Mouse (Mus musculus): ENCODE results near the gene C730034F03Rik. TPM values are rescaled to one million over a fixed set of nuclear protein-coding genes. Genes with fewer than 3 reads are reported as not detected.

Gene C730034F03Rik
- polyA plus RNA-seq, 1 experiment from 2014 or later, result 2.8 TPM

- no peak overlapping the region for H3K27ac ChIP-seq (ENCODE audit: low read length)
- peaks cover 20% of the 10 kb centered on the region for H3K27me3 ChIP-seq (ENCODE audit: insufficient read depth, low read length)
- no peak overlapping the region for H3K4me3 ChIP-seq (ENCODE audit: low read length)
- no peak for ATAC-seq (ENCODE audit: low FRiP score, low TSS enrichment)
- H3K9me3 ChIP-seq (ENCODE audit: low read length), result no peaks in the 10 kb centered on the region
- peaks cover 13% of the 10 kb centered on the region for H3K4me1 ChIP-seq (ENCODE audit: insufficient read depth, low read length)
- 19% methylated on average over 5 of the region's 6 CpGs for WGBS
- H3K36me3 ChIP-seq (ENCODE audit: insufficient read depth, low read length), result no peaks in the 10 kb centered on the region
- H3K9ac ChIP-seq (replicated peaks; ENCODE audit: low read length), result no peak overlapping the region
- H3K4me2 ChIP-seq (replicated peaks; ENCODE audit: low read depth, low read length), result no peak overlapping the region
Measured at GRCm38 (mm10) chr15:89454857-89455256, 25.5 kb downstream of the C730034F03Rik start.

- no peaks in the 10 kb centered on the region for H3K9me3 ChIP-seq (ENCODE audit: low read length)
- ATAC-seq (ENCODE audit: low FRiP score, low TSS enrichment), result no peak
- H3K27me3 ChIP-seq (ENCODE audit: insufficient read depth, low read length), result peaks cover 20% of the 10 kb centered on the region
- no peak overlapping the region for H3K9ac ChIP-seq (replicated peaks; ENCODE audit: low read length)
- no peaks in the 10 kb centered on the region for H3K36me3 ChIP-seq (ENCODE audit: insufficient read depth, low read length)
- H3K4me2 ChIP-seq (replicated peaks; ENCODE audit: low read depth, low read length), result no peak overlapping the region
- H3K4me3 ChIP-seq (ENCODE audit: low read length), result no peak overlapping the region
- no peak overlapping the region for H3K27ac ChIP-seq (ENCODE audit: low read length)
- peaks cover 13% of the 10 kb centered on the region for H3K4me1 ChIP-seq (ENCODE audit: insufficient read depth, low read length)
- 68% methylated on average over 6 of the region's 6 CpGs for WGBS
Measured at GRCm38 (mm10) chr15:89455642-89456041, 26.3 kb downstream of the C730034F03Rik start.

DNA sequence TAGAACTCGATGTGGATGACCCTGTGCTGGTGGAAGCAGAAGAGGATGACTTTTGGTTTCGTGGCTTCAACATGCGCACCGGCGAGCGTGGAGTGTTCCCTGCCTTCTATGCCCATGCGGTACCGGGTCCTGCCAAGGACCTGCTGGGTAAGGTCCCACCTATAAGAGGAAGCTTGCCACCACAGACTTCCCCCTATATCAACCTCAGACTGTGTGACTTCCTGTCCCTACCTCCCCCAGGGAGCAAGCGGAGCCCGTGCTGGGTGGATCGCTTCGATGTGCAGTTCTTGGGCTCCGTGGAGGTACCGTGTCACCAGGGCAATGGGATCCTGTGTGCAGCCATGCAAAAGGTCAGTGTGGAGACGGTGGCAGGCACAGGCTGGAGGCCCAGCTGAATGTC, 29.6 kb downstream of the C730034F03Rik start:
- no peak overlapping the region for H3K27ac ChIP-seq (ENCODE audit: low read length)
- no peak overlapping the region for H3K4me3 ChIP-seq (ENCODE audit: low read length)
- ATAC-seq (ENCODE audit: low FRiP score, low TSS enrichment), result no peak
- H3K4me2 ChIP-seq (replicated peaks; ENCODE audit: low read depth, low read length), result no peak overlapping the region
- H3K9me3 ChIP-seq (ENCODE audit: low read length), result no peaks in the 10 kb centered on the region
- H3K27me3 ChIP-seq (ENCODE audit: insufficient read depth, low read length), result peaks cover 8% of the 10 kb centered on the region
- no peaks in the 10 kb centered on the region for H3K36me3 ChIP-seq (ENCODE audit: insufficient read depth, low read length)
- peaks cover 8% of the 10 kb centered on the region for H3K4me1 ChIP-seq (ENCODE audit: insufficient read depth, low read length)
- WGBS, result 89% methylated on average over 15 of the region's 15 CpGs
- no peak overlapping the region for H3K9ac ChIP-seq (replicated peaks; ENCODE audit: low read length)

- no peak for ATAC-seq (ENCODE audit: low FRiP score, low TSS enrichment)
- Histone ChIP-seq H3K4me2 (replicated peaks; ENCODE audit: low read depth, low read length) (no peak overlapping the region), H3K9me3 (ENCODE audit: low read length) (no peaks in the 10 kb centered on the region), H3K9ac (replicated peaks; ENCODE audit: low read length) (no peak overlapping the region), H3K4me3 (ENCODE audit: low read length) (no peak overlapping the region), H3K36me3 (ENCODE audit: insufficient read depth, low read length) (no peaks in the 10 kb centered on the region), H3K27me3 (ENCODE audit: insufficient read depth, low read length) (0 out of 2 replicates have a peak, but pooled peaks cover 2% of the 10 kb centered on the region), H3K4me1 (ENCODE audit: insufficient read depth, low read length) (no peaks in the 10 kb centered on the region), H3K27ac (ENCODE audit: low read length) (no peak overlapping the region)
- WGBS, result 82% methylated on average over 7 of the region's 7 CpGs
Measured at GRCm38 (mm10) chr15:89459821-89460220, 30.4 kb downstream of the C730034F03Rik start.

- Histone ChIP-seq H3K4me3 (ENCODE audit: low read length) (no peak overlapping the region), H3K36me3 (ENCODE audit: insufficient read depth, low read length) (no peaks in the 10 kb centered on the region), H3K27ac (ENCODE audit: low read length) (no peak overlapping the region), H3K4me1 (ENCODE audit: insufficient read depth, low read length) (no peaks in the 10 kb centered on the region), H3K9ac (replicated peaks; ENCODE audit: low read length) (no peak overlapping the region), H3K9me3 (ENCODE audit: low read length) (no peaks in the 10 kb centered on the region), H3K27me3 (ENCODE audit: insufficient read depth, low read length) (0 out of 2 replicates have a peak, but pooled peaks cover 2% of the 10 kb centered on the region), H3K4me2 (replicated peaks; ENCODE audit: low read depth, low read length) (no peak overlapping the region)
- WGBS, result 57% methylated on average over 9 of the region's 10 CpGs
- no peak for ATAC-seq (ENCODE audit: low FRiP score, low TSS enrichment)
Measured at GRCm38 (mm10) chr15:89460298-89460697, 30.9 kb downstream of the C730034F03Rik start.

DNA sequence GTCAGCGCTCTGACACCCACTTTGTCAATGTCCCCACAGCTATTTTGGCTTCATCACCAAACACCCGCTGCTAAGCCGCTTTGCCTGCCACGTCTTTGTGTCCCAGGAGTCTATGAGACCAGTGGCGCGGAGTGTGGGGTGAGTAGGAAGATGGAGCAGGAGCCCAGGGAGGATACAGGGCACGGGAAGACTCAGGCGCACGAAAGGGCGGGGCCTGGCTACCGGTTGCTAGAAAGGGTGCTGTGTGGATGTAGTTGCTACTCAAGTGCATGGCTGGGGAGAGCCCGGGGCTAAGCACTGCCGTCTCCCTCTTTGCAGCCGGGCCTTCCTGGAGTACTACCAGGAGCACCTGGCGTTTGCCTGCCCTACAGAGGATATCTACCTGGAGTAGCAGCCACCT, 31.9 kb downstream of the C730034F03Rik start:
- no peaks in the 10 kb centered on the region for H3K4me1 ChIP-seq (ENCODE audit: insufficient read depth, low read length)
- no peak overlapping the region for H3K27ac ChIP-seq (ENCODE audit: low read length)
- no peaks in the 10 kb centered on the region for H3K9me3 ChIP-seq (ENCODE audit: low read length)
- no peaks in the 10 kb centered on the region for H3K36me3 ChIP-seq (ENCODE audit: insufficient read depth, low read length)
- H3K9ac ChIP-seq (replicated peaks; ENCODE audit: low read length), result no peak overlapping the region
- no peak for ATAC-seq (ENCODE audit: low FRiP score, low TSS enrichment)
- H3K27me3 ChIP-seq (ENCODE audit: insufficient read depth, low read length), result 0 out of 2 replicates have a peak, but pooled peaks cover 2% of the 10 kb centered on the region
- 84% methylated on average over 14 of the region's 15 CpGs for WGBS
- H3K4me3 ChIP-seq (ENCODE audit: low read length), result no peak overlapping the region
- no peak overlapping the region for H3K4me2 ChIP-seq (replicated peaks; ENCODE audit: low read depth, low read length)

- Histone ChIP-seq H3K4me3 (ENCODE audit: low read length) (no peak overlapping the region), H3K9ac (replicated peaks; ENCODE audit: low read length) (no peak overlapping the region), H3K9me3 (ENCODE audit: low read length) (no peaks in the 10 kb centered on the region), H3K36me3 (ENCODE audit: insufficient read depth, low read length) (no peaks in the 10 kb centered on the region), H3K27ac (ENCODE audit: low read length) (no peak overlapping the region), H3K27me3 (ENCODE audit: insufficient read depth, low read length) (no peaks in the 10 kb centered on the region), H3K4me2 (replicated peaks; ENCODE audit: low read depth, low read length) (no peak overlapping the region), H3K4me1 (ENCODE audit: insufficient read depth, low read length) (no peaks in the 10 kb centered on the region)
- 74% methylated on average over 7 of the region's 7 CpGs for WGBS
- no peak for ATAC-seq (ENCODE audit: low FRiP score, low TSS enrichment)
Measured at GRCm38 (mm10) chr15:89462176-89462575, 32.8 kb downstream of the C730034F03Rik start.

DNA sequence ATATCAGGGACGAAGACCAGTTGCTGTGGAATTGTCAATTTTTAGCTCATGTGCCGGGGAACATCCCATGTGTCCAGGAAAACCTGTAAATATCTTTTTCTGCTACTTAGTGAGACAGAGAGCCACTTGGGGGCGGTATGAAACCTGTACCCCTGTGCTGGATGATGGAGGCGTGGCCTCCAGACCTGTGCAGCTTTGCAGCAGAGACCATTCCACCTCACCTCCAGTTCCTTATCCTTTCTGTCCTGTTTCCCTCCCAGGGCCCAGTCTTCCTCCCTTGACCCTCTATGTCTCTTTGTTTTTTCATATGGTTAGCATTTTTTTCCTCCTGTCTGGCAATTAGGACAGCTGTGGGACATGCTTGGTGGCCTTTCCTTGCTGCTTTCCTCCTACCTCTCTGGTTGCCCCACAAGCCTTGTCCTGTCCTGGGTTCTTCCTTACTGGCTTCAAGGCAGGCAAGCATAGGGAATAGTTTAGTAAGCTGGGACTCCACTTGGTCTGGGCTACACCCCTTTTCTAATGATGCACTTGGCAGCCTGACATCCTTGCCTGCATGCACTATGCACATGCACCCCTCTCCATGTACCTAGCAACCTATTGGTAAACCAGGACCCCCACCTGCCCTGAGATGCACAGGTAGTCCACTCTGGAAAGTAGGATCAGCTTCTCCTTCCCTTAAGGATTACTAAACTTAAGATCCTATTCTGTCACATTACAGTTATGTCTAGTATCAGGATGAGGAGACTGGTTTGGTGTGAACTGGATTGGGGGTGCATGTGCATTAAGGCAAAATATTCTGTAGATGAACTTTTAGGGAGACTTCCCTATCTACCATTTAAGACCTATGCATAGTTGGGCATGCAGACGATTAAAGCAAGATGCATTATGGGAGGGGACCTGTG, 34.2 kb downstream of the C730034F03Rik start:
- WGBS, result 57% methylated on average over 5 of the region's 5 CpGs
- no peak for ATAC-seq (ENCODE audit: low FRiP score, low TSS enrichment)
- H3K9me3 ChIP-seq (ENCODE audit: low read length), result no peaks in the 10 kb centered on the region
- H3K9ac ChIP-seq (replicated peaks; ENCODE audit: low read length), result no peak overlapping the region
- H3K27ac ChIP-seq (ENCODE audit: low read length), result no peak overlapping the region
- no peak overlapping the region for H3K4me3 ChIP-seq (ENCODE audit: low read length)
- H3K36me3 ChIP-seq (ENCODE audit: insufficient read depth, low read length), result no peaks in the 10 kb centered on the region
- H3K4me1 ChIP-seq (ENCODE audit: insufficient read depth, low read length), result no peaks in the 10 kb centered on the region
- H3K4me2 ChIP-seq (replicated peaks; ENCODE audit: low read depth, low read length), result no peak overlapping the region
- H3K27me3 ChIP-seq (ENCODE audit: insufficient read depth, low read length), result no peaks in the 10 kb centered on the region

DNA sequence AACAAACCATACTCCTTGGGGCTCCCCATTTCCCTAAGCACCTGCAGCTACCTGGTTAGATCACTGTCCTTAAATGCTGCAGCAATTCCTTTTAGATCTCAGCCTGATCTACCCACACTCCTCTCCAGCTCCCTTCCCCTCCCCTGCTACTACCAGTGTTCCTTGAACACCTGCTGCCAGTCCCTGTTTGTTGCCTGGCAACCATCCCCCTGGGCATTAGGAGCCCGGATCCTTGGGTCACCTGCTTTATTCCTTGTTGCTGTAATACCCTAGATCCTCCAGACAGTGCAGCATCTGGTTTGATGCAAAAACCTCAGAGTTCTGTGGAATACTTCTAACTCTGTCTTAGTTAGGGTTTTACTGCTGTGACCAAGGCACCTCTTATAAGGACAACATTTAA, 35.7 kb downstream of the C730034F03Rik start:
- H3K4me3 ChIP-seq (ENCODE audit: low read length), result no peak overlapping the region
- H3K27me3 ChIP-seq (ENCODE audit: insufficient read depth, low read length), result no peaks in the 10 kb centered on the region
- H3K9me3 ChIP-seq (ENCODE audit: low read length), result no peaks in the 10 kb centered on the region
- no peak overlapping the region for H3K27ac ChIP-seq (ENCODE audit: low read length)
- WGBS, result 9% methylated on average over 1 of the region's 1 CpGs
- H3K36me3 ChIP-seq (ENCODE audit: insufficient read depth, low read length), result no peaks in the 10 kb centered on the region
- no peak overlapping the region for H3K4me2 ChIP-seq (replicated peaks; ENCODE audit: low read depth, low read length)
- ATAC-seq (ENCODE audit: low FRiP score, low TSS enrichment), result no peak
- H3K4me1 ChIP-seq (ENCODE audit: insufficient read depth, low read length), result no peaks in the 10 kb centered on the region
- no peak overlapping the region for H3K9ac ChIP-seq (replicated peaks; ENCODE audit: low read length)

DNA sequence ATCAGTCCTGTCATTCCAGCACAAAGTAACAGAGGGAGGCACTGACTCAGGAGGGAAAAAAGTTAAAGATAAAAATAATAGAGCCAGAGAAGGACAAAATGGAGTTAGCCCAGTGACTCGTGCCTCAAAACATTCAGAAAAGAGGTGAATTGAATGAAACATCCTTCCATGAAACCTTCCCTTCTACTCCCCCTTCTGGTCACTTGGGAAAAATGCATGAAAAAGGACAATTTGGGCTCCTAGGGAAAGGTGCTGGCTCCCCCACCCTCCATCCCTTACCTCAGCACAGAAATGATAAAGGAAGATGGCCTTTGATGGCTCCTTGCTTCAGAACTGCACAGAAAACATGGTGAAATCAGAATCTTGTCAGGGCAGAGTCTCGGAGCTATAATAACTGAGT, 39.2 kb downstream of the C730034F03Rik start:
- WGBS, result 35% methylated on average over 2 of the region's 2 CpGs
- no peaks in the 10 kb centered on the region for H3K9me3 ChIP-seq (ENCODE audit: low read length)
- no peaks in the 10 kb centered on the region for H3K36me3 ChIP-seq (ENCODE audit: insufficient read depth, low read length)
- ATAC-seq (ENCODE audit: low FRiP score, low TSS enrichment), result no peak
- H3K4me3 ChIP-seq (ENCODE audit: low read length), result no peak overlapping the region
- H3K4me2 ChIP-seq (replicated peaks; ENCODE audit: low read depth, low read length), result no peak overlapping the region
- H3K4me1 ChIP-seq (ENCODE audit: insufficient read depth, low read length), result no peaks in the 10 kb centered on the region
- H3K9ac ChIP-seq (replicated peaks; ENCODE audit: low read length), result no peak overlapping the region
- no peak overlapping the region for H3K27ac ChIP-seq (ENCODE audit: low read length)
- H3K27me3 ChIP-seq (ENCODE audit: insufficient read depth, low read length), result no peaks in the 10 kb centered on the region

Data from kidney, embryonic 16.5 days (tissue).